Mouse (Mus musculus): ENCODE results near the gene Ccdc102a. TPM values are rescaled to one million over a fixed set of nuclear protein-coding genes. Genes with fewer than 3 reads are reported as not detected.
A peak's percentile ranks its signal among the peaks of the same experiment; 100 is the strongest.

The Ccdc102a gene
- 3.4 and 3.8 TPM in 2 replicates for polyA plus RNA-seq (2015; fragmentation: Nextera tagmentation; extraction: Ambion mirVana)

GRCm38 (mm10) chr8:94917851-94918495 lies at the start of gene Ccdc102a:
Gene Ccdc102a, minus strand, starts transcription at chr8:94918098.
- Histone ChIP-seq H3K36me3 (ENCODE audit: control insufficient read depth, insufficient read depth, low read length) (no peaks in the 10 kb centered on the region), H3K27me3 (ENCODE audit: control insufficient read depth, insufficient read depth, low read depth, low read length) (peaks cover 40% of the 10 kb centered on the region), H3K27ac (ENCODE audit: low read length) (peak within 1 kb of the TSS; percentile 14; the same call in 1 of the 2 replicates), H3K9ac (ENCODE audit: low read depth, low read length) (peak within 1 kb of the TSS; percentile 56), H3K4me3 (ENCODE audit: low read depth, low read length) (peak within 1 kb of the TSS; percentile 52), H3K4me2 (ENCODE audit: low read length) (peak within 1 kb of the TSS; percentile 86), H3K9me3 (replicated peaks; ENCODE audit: control insufficient read depth, low read length, poor library complexity, severe bottlenecking) (no peaks in the 10 kb centered on the region), H3K4me1 (ENCODE audit: control insufficient read depth, insufficient read depth, low read length) (peaks cover 15% of the 10 kb centered on the region)
- 4% methylated on average over 33 of the region's 51 CpGs for WGBS
- peak; percentile 29 for ATAC-seq

GRCm38 (mm10) chr8:94967554-94967953 lies 49.7 kb upstream of the Ccdc102a start:
- 72% methylated on average over 3 of the region's 3 CpGs for WGBS
- H3K9ac ChIP-seq (ENCODE audit: low read depth, low read length), result no peak overlapping the region
- H3K4me3 ChIP-seq (ENCODE audit: low read depth, low read length), result no peak overlapping the region
- H3K4me2 ChIP-seq (ENCODE audit: low read length), result no peak overlapping the region
- H3K4me1 ChIP-seq (ENCODE audit: control insufficient read depth, insufficient read depth, low read length), result no peaks in the 10 kb centered on the region
- ATAC-seq, result no peak
- no peaks in the 10 kb centered on the region for H3K27me3 ChIP-seq (ENCODE audit: control insufficient read depth, insufficient read depth, low read depth, low read length)
- no peaks in the 10 kb centered on the region for H3K36me3 ChIP-seq (ENCODE audit: control insufficient read depth, insufficient read depth, low read length)
- H3K27ac ChIP-seq (ENCODE audit: low read length), result no peak overlapping the region
- no peaks in the 10 kb centered on the region for H3K9me3 ChIP-seq (replicated peaks; ENCODE audit: control insufficient read depth, low read length, poor library complexity, severe bottlenecking)

- Histone ChIP-seq H3K27me3 (ENCODE audit: control insufficient read depth, insufficient read depth, low read depth, low read length) (no peaks in the 10 kb centered on the region), H3K36me3 (ENCODE audit: control insufficient read depth, insufficient read depth, low read length) (no peaks in the 10 kb centered on the region), H3K4me3 (ENCODE audit: low read depth, low read length) (no peak overlapping the region), H3K4me1 (ENCODE audit: control insufficient read depth, insufficient read depth, low read length) (no peaks in the 10 kb centered on the region), H3K4me2 (ENCODE audit: low read length) (no peak overlapping the region), H3K27ac (ENCODE audit: low read length) (no peak overlapping the region), H3K9ac (ENCODE audit: low read depth, low read length) (no peak overlapping the region), H3K9me3 (replicated peaks; ENCODE audit: control insufficient read depth, low read length, poor library complexity, severe bottlenecking) (no peaks in the 10 kb centered on the region)
- no peak for ATAC-seq
- 87% methylated on average over 4 of the region's 4 CpGs for WGBS
These were observed 49.2 kb upstream of the Ccdc102a start for GRCm38 (mm10) chr8:94967071-94967470.

GRCm38 (mm10) chr8:94966578-94966977 lies 48.7 kb upstream of the Ccdc102a start:
- H3K4me1 ChIP-seq (ENCODE audit: control insufficient read depth, insufficient read depth, low read length), result no peaks in the 10 kb centered on the region
- H3K27ac ChIP-seq (ENCODE audit: low read length), result no peak overlapping the region
- no peak overlapping the region for H3K4me2 ChIP-seq (ENCODE audit: low read length)
- H3K4me3 ChIP-seq (ENCODE audit: low read depth, low read length), result no peak overlapping the region
- H3K9ac ChIP-seq (ENCODE audit: low read depth, low read length), result no peak overlapping the region
- ATAC-seq, result no peak
- 20% methylated on average over 7 of the region's 7 CpGs for WGBS
- no peaks in the 10 kb centered on the region for H3K27me3 ChIP-seq (ENCODE audit: control insufficient read depth, insufficient read depth, low read depth, low read length)
- no peaks in the 10 kb centered on the region for H3K36me3 ChIP-seq (ENCODE audit: control insufficient read depth, insufficient read depth, low read length)
- H3K9me3 ChIP-seq (replicated peaks; ENCODE audit: control insufficient read depth, low read length, poor library complexity, severe bottlenecking), result no peaks in the 10 kb centered on the region

- no peaks in the 10 kb centered on the region for H3K9me3 ChIP-seq (replicated peaks; ENCODE audit: control insufficient read depth, low read length, poor library complexity, severe bottlenecking)
- H3K4me3 ChIP-seq (ENCODE audit: low read depth, low read length), result no peak overlapping the region
- H3K4me2 ChIP-seq (ENCODE audit: low read length), result no peak overlapping the region
- H3K9ac ChIP-seq (ENCODE audit: low read depth, low read length), result no peak overlapping the region
- H3K4me1 ChIP-seq (ENCODE audit: control insufficient read depth, insufficient read depth, low read length), result no peaks in the 10 kb centered on the region
- no peaks in the 10 kb centered on the region for H3K27me3 ChIP-seq (ENCODE audit: control insufficient read depth, insufficient read depth, low read depth, low read length)
- ATAC-seq, result no peak
- no peaks in the 10 kb centered on the region for H3K36me3 ChIP-seq (ENCODE audit: control insufficient read depth, insufficient read depth, low read length)
- no peak overlapping the region for H3K27ac ChIP-seq (ENCODE audit: low read length)
- WGBS, result 71% methylated on average over 10 of the region's 10 CpGs
These were observed 46.9 kb upstream of the Ccdc102a start for GRCm38 (mm10) chr8:94964828-94965227.

GRCm38 (mm10) chr8:94962201-94962600 lies 44.3 kb upstream of the Ccdc102a start:
- no peak overlapping the region for H3K27ac ChIP-seq (ENCODE audit: low read length)
- 81% methylated on average over 1 of the region's 1 CpGs for WGBS
- no peaks in the 10 kb centered on the region for H3K36me3 ChIP-seq (ENCODE audit: control insufficient read depth, insufficient read depth, low read length)
- H3K27me3 ChIP-seq (ENCODE audit: control insufficient read depth, insufficient read depth, low read depth, low read length), result no peaks in the 10 kb centered on the region
- H3K4me1 ChIP-seq (ENCODE audit: control insufficient read depth, insufficient read depth, low read length), result no peaks in the 10 kb centered on the region
- no peak overlapping the region for H3K4me2 ChIP-seq (ENCODE audit: low read length)
- H3K4me3 ChIP-seq (ENCODE audit: low read depth, low read length), result no peak overlapping the region
- no peak overlapping the region for H3K9ac ChIP-seq (ENCODE audit: low read depth, low read length)
- ATAC-seq, result no peak
- no peaks in the 10 kb centered on the region for H3K9me3 ChIP-seq (replicated peaks; ENCODE audit: control insufficient read depth, low read length, poor library complexity, severe bottlenecking)

- H3K9me3 ChIP-seq (replicated peaks; ENCODE audit: control insufficient read depth, low read length, poor library complexity, severe bottlenecking), result no peaks in the 10 kb centered on the region
- WGBS, result 95% methylated on average over 1 of the region's 1 CpGs
- H3K4me2 ChIP-seq (ENCODE audit: low read length), result no peak overlapping the region
- no peak overlapping the region for H3K27ac ChIP-seq (ENCODE audit: low read length)
- H3K4me1 ChIP-seq (ENCODE audit: control insufficient read depth, insufficient read depth, low read length), result no peaks in the 10 kb centered on the region
- H3K27me3 ChIP-seq (ENCODE audit: control insufficient read depth, insufficient read depth, low read depth, low read length), result no peaks in the 10 kb centered on the region
- no peaks in the 10 kb centered on the region for H3K36me3 ChIP-seq (ENCODE audit: control insufficient read depth, insufficient read depth, low read length)
- H3K4me3 ChIP-seq (ENCODE audit: low read depth, low read length), result no peak overlapping the region
- no peak for ATAC-seq
- no peak overlapping the region for H3K9ac ChIP-seq (ENCODE audit: low read depth, low read length)
These were observed 38.2 kb upstream of the Ccdc102a start for GRCm38 (mm10) chr8:94956078-94956574.

- no peak for ATAC-seq
- Histone ChIP-seq H3K27ac (ENCODE audit: low read length) (no peak overlapping the region), H3K4me1 (ENCODE audit: control insufficient read depth, insufficient read depth, low read length) (no peaks in the 10 kb centered on the region), H3K9me3 (replicated peaks; ENCODE audit: control insufficient read depth, low read length, poor library complexity, severe bottlenecking) (no peaks in the 10 kb centered on the region), H3K36me3 (ENCODE audit: control insufficient read depth, insufficient read depth, low read length) (no peaks in the 10 kb centered on the region), H3K9ac (ENCODE audit: low read depth, low read length) (no peak overlapping the region), H3K4me2 (ENCODE audit: low read length) (no peak overlapping the region), H3K27me3 (ENCODE audit: control insufficient read depth, insufficient read depth, low read depth, low read length) (no peaks in the 10 kb centered on the region), H3K4me3 (ENCODE audit: low read depth, low read length) (no peak overlapping the region)
- 41% methylated on average over 9 of the region's 9 CpGs for WGBS
These were observed 37.2 kb upstream of the Ccdc102a start for GRCm38 (mm10) chr8:94954921-94955758.

GRCm38 (mm10) chr8:94954368-94954737 lies 36.5 kb upstream of the Ccdc102a start:
- no peaks in the 10 kb centered on the region for H3K27me3 ChIP-seq (ENCODE audit: control insufficient read depth, insufficient read depth, low read depth, low read length)
- no peaks in the 10 kb centered on the region for H3K9me3 ChIP-seq (replicated peaks; ENCODE audit: control insufficient read depth, low read length, poor library complexity, severe bottlenecking)
- H3K27ac ChIP-seq (ENCODE audit: low read length), result no peak overlapping the region
- no peaks in the 10 kb centered on the region for H3K4me1 ChIP-seq (ENCODE audit: control insufficient read depth, insufficient read depth, low read length)
- no peak overlapping the region for H3K9ac ChIP-seq (ENCODE audit: low read depth, low read length)
- H3K4me2 ChIP-seq (ENCODE audit: low read length), result no peak overlapping the region
- no peak for ATAC-seq
- 70% methylated on average over 7 of the region's 7 CpGs for WGBS
- no peaks in the 10 kb centered on the region for H3K36me3 ChIP-seq (ENCODE audit: control insufficient read depth, insufficient read depth, low read length)
- no peak overlapping the region for H3K4me3 ChIP-seq (ENCODE audit: low read depth, low read length)

Data from midbrain, embryonic 16.5 days (tissue).